ENCODE assay signal across 30 mouse cellular contexts in the genomic region with DNA sequence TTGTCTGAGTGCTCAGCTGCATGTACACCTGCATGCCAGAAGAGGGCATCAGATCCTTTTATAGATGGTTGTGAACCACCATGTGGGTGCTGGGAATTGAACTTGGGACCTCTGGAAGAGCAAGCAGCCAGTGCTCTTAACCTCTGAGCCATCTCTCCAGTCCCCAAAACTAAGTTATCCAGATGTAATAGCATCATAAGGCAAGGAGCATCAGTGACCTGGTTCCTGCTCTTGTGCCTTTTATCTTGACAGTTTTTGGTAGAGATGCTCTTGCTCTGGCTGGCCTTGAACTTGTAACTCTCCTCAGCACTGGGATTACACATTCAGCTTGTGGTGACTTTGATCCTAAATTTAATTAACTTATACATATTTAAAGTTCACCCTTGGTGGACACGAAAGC. TPM values are rescaled to one million over a fixed set of nuclear protein-coding genes. Genes with fewer than 3 reads are reported as not detected.
"Had no signal": no experiment of that assay in that cellular context is flagged by ENCODE, and none has a peak within 500 bp of the region (broad histone marks: within the 10 kb centered on the region; RNA-seq: fewer than 3 reads in every experiment).

No protein-coding gene starts in this region.

- H3K4me1 ChIP-seq: liver, embryonic 15.5 days had no signal

- H3K9me3 ChIP-seq: heart, embryonic 10.5 days; heart, embryonic 15.5 days; hindbrain, embryonic 10.5 days; hindbrain, embryonic 12.5 days; intestine, embryonic 15.5 days; limb, embryonic 10.5 days; limb, embryonic 12.5 days; liver, embryonic 13.5 days; liver, embryonic 15.5 days had no signal

- H3K36me3 ChIP-seq: heart, embryonic 10.5 days; heart, embryonic 13.5 days; heart, embryonic 15.5 days; hindbrain, embryonic 10.5 days; hindbrain, embryonic 12.5 days; intestine, embryonic 15.5 days; limb, embryonic 10.5 days; limb, embryonic 12.5 days; liver, embryonic 13.5 days; liver, embryonic 15.5 days had no signal

- H3K27ac ChIP-seq: gastrocnemius, adult 2 months; heart, embryonic 10.5 days; heart, embryonic 13.5 days; heart, embryonic 15.5 days; hindbrain, embryonic 10.5 days; hindbrain, embryonic 12.5 days; hindbrain, embryonic 14.5 days; intestine, embryonic 15.5 days; layer of hippocampus, adult 2 months; left cerebral cortex, adult 2 months; limb, embryonic 10.5 days; limb, embryonic 12.5 days; liver, embryonic 13.5 days; liver, embryonic 15.5 days had no signal

- H3K4me3 ChIP-seq: gastrocnemius, adult 2 months; heart, embryonic 10.5 days; heart, embryonic 13.5 days; heart, embryonic 15.5 days; hindbrain, embryonic 10.5 days; hindbrain, embryonic 12.5 days; intestine, embryonic 15.5 days; layer of hippocampus, adult 2 months; left cerebral cortex, adult 2 months; limb, embryonic 10.5 days; limb, embryonic 12.5 days; liver, embryonic 13.5 days; liver, embryonic 15.5 days had no signal

- DNase-seq: gastrocnemius, adult 2 months; gastrocnemius, postnatal 10 days; gastrocnemius, postnatal 25 days; heart, adult 18-20 months; heart, postnatal 4 days; kidney, adult 18-20 months; kidney, adult 8-10 months; kidney, postnatal 14 days; kidney, postnatal 36 days; liver; liver, embryonic 13.5 days had no signal

- H3K9ac ChIP-seq: heart, embryonic 13.5 days; heart, embryonic 15.5 days; hindbrain, embryonic 12.5 days; hindbrain, embryonic 14.5 days; intestine, embryonic 15.5 days; limb, embryonic 12.5 days; liver, embryonic 13.5 days; liver, embryonic 15.5 days had no signal

RNA-seq across cellular contexts. Expression of a gene that starts 2.5 kb away (rescaled TPM):
- total RNA-seq: gastrocnemius, adult 2 months; granulocyte monocyte progenitor cell, adult 5-6 weeks; heart, postnatal 25 days; heart, postnatal 4 days had no signal

RNA-seq across cellular contexts. Expression of a gene that starts 31.4 kb away (rescaled TPM):
- total RNA-seq: granulocyte monocyte progenitor cell, adult 5-6 weeks had no signal

RNA-seq across cellular contexts. Expression of a gene that starts 57.4 kb away (rescaled TPM):
- total RNA-seq: granulocyte monocyte progenitor cell, adult 5-6 weeks; heart, postnatal 4 days; layer of hippocampus, adult 2 months; layer of hippocampus, postnatal 10 days; layer of hippocampus, postnatal 25 days had no signal
- polyA plus RNA-seq: heart, postnatal 0 days; inflammation-experienced regulatory T-cells, adult 6 months; intestine, embryonic 15.5 days; intestine, postnatal 0 days; liver, embryonic 13.5 days; liver, embryonic 15.5 days had no signal
